Mouse (Mus musculus): ENCODE data around the gene Fam222a.

DNA sequence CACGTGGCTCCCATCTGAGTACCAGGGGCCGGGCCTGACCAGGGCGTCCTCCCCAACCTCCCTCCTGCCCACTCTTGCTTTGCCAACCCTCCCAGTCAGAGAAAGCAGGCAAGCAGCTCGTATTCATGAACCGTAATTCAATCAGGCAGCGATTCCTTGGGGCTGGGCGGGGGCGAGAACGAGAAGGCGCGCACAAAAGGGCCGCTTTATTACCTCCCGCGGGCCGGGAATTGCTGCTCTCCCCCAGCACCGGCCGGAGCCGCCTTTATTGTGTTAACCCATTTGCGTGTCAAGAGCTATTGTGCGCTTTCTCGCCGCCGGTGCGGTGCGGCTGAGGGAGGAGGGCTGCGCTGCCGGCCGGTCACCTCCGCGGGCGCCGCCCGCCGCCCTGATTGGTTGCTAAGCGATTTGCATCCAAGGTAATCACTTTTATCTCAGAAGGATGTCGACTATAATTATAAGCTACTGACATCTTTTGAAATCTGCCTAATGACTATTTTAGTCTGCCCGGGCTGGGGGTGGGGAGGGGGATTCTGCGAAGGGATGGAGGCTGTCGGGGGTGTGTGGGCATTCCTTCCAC is 3.7 kb downstream of the Fam222a start:
- TF ChIP-seq CTCF (IDR thresholded peaks at IDR 0.05; ENCODE audit: control insufficient read depth, insufficient read depth, insufficient replicate concordance, low read depth, low read length) (no peak), POLR2A (IDR thresholded peaks at IDR 0.05; ENCODE audit: control insufficient read depth, low read depth, low read length) (no peak; the same call in 1 of the 2 replicates)

All from testis, adult 2 months (tissue).